Mouse (Mus musculus) neural tube, embryonic 15.5 days (tissue): ENCODE results near the gene Cd6. TPM values are rescaled to one million over a fixed set of nuclear protein-coding genes. Genes with fewer than 3 reads are reported as not detected.

Experiments used
- ATAC-seq: fragments of 200-750 bp; cut with Nextera tagmentation; 2 replicates; pipeline ENCODE4 v1.8.0; 2017; ENCODE audit warnings: mild to moderate bottlenecking, moderate TSS enrichment, moderate library complexity; ENCODE audit not compliant: low FRiP score
- H3K27ac ChIP-seq: fragments of 300-500 bp; sonication (generic); replicated peaks from 2 replicates; pipeline ENCODE4 v1.5.1; 2015; ENCODE audit warnings: mild to moderate bottlenecking, inconsistent platforms
- H3K27me3 ChIP-seq: fragments of 300-500 bp; sonication (generic); replicated peaks from 2 replicates; pipeline ENCODE4 v1.6.1; 2015; ENCODE audit warnings: inconsistent platforms
- H3K36me3 ChIP-seq: fragments of 300-500 bp; sonication (generic); 2 replicates; pipeline ENCODE4 v1.6.1; 2015; ENCODE audit warnings: inconsistent platforms
- H3K4me1 ChIP-seq: fragments of 300-500 bp; sonication (generic); 2 replicates; pipeline ENCODE4 v1.6.1; 2015; ENCODE audit warnings: inconsistent platforms
- H3K4me2 ChIP-seq: fragments of 300-500 bp; sonication (generic); 2 replicates; pipeline ENCODE4 v1.6.1; 2015; ENCODE audit warnings: inconsistent platforms, mild to moderate bottlenecking, moderate library complexity
- H3K4me3 ChIP-seq: fragments of 300-500 bp; sonication (generic); replicated peaks from 2 replicates; pipeline ENCODE4 v1.5.1; 2015; ENCODE audit warnings: mild to moderate bottlenecking, inconsistent platforms
- H3K9ac ChIP-seq: fragments of 300-500 bp; sonication (generic); replicated peaks from 2 replicates; pipeline ENCODE4 v1.6.1; 2015; ENCODE audit warnings: mild to moderate bottlenecking, inconsistent platforms
- H3K9me3 ChIP-seq: fragments of 300-500 bp; sonication (generic); replicated peaks from 2 replicates; pipeline ENCODE4 v1.6.1; 2016; ENCODE audit warnings: inconsistent platforms
- WGBS: fragments of 180-500 bp; shearing (Covaris S2); methylation state at CpG from one replicate; pipeline ENCODE4 v1.1.7; 2015; ENCODE audit warnings: mixed read lengths; 5-methylcytosine and 5-hydroxymethylcytosine counted together
- polyA plus RNA-seq: library from polyadenylated mRNA; unstranded; fragments of >200 nt; fragmentation: Nextera tagmentation; extraction: Ambion mirVana; gene quantifications from 2 replicates; pipeline ENCODE4 v1.2.1, GENCODE M21; 2015

Cd6 gene
- polyA plus RNA-seq, 1 experiment from 2014 or later, result not detected

DNA sequence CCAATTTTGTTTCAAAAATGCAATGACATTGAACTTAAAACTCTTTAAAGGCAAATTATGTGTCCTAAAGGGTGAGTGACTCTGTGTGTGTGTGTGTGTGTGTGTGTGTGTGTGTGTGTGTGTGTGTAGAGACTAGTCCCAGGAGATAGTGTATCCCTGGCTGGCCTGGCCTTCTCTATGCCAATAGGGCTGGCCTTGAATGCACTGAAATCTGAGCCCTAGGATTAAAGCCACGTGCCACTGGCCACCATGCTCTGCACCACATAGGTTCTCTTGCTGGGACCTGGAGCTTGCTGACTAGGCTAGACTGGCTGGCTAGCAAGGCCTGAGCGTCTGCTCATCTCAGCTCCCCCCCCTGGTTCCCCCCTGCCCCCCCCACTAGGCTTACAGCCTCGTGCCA is 36.8 kb downstream of the Cd6 start:
- 63% methylated on average over 3 of the region's 3 CpGs for WGBS
- Histone ChIP-seq H3K27me3 (no peaks in the 10 kb centered on the region), H3K4me2 (no peak overlapping the region), H3K27ac (no peak overlapping the region), H3K4me3 (no peak overlapping the region), H3K9ac (no peak overlapping the region), H3K9me3 (no peaks in the 10 kb centered on the region), H3K4me1 (0 out of 2 replicates have a peak, but pooled peaks cover 4% of the 10 kb centered on the region), H3K36me3 (no peaks in the 10 kb centered on the region)
- no peak for ATAC-seq

DNA sequence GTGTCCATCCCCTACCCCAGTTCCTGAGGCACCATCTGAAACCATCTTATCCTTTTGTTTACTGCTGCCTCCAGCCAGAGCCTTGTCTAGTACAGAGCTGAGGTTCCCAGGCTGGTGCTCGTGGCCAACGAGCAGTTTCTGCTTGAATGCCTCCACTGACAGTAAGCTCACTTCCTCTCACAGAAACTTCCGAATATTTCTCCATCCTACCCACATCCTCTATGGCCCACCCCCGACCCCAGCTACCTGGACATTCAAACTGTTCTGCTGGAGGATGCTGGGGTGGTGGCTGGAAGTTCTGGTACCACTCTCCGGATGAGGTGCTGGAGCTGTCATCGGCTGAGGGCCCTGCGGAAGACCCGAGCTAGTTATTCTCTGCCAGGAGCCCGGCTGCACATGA is 39.5 kb downstream of the Cd6 start:
- no peak for ATAC-seq
- Histone ChIP-seq H3K9ac (no peak overlapping the region), H3K27ac (no peak overlapping the region), H3K9me3 (no peaks in the 10 kb centered on the region), H3K4me2 (no peak overlapping the region), H3K36me3 (no peaks in the 10 kb centered on the region), H3K4me3 (no peak overlapping the region), H3K27me3 (no peaks in the 10 kb centered on the region), H3K4me1 (0 out of 2 replicates have a peak, but pooled peaks cover 4% of the 10 kb centered on the region)
- WGBS, result 88% methylated on average over 9 of the region's 9 CpGs

GRCm38 (mm10) chr19:10788242-10788641 is 41.6 kb downstream of the Cd6 start:
- no peak overlapping the region for H3K4me3 ChIP-seq
- H3K4me1 ChIP-seq, result peaks cover 13% of the 10 kb centered on the region
- H3K36me3 ChIP-seq, result no peaks in the 10 kb centered on the region
- 79% methylated on average over 9 of the region's 9 CpGs for WGBS
- H3K4me2 ChIP-seq, result no peak overlapping the region
- no peak overlapping the region for H3K9ac ChIP-seq
- H3K27me3 ChIP-seq, result no peaks in the 10 kb centered on the region
- H3K9me3 ChIP-seq, result no peaks in the 10 kb centered on the region
- no peak overlapping the region for H3K27ac ChIP-seq
- ATAC-seq, result no peak

DNA sequence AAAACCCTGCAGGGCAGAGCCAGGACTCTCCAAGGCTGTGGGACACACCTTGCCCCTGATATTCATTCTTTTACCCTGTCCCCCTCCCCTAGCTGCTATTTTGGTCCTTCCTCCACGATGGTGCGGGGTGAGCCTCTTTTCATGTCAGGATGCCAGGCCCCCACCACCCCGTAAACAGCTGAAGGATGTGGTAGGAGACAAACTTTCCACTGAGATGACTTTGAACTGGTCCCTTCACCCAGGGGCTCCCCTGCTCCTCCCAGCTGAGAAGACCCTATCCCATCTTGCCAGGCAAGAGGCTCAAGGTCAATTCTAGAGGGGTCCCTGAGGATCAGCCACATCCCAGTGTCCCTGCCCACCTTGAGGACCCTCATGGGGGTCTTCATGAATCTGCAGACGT is 42.5 kb downstream of the Cd6 start:
- Histone ChIP-seq H3K4me1 (peaks cover 13% of the 10 kb centered on the region), H3K9me3 (no peaks in the 10 kb centered on the region), H3K4me2 (no peak overlapping the region), H3K27me3 (no peaks in the 10 kb centered on the region), H3K27ac (no peak overlapping the region), H3K4me3 (no peak overlapping the region), H3K9ac (no peak overlapping the region), H3K36me3 (no peaks in the 10 kb centered on the region)
- ATAC-seq, result no peak
- WGBS, result 89% methylated on average over 4 of the region's 4 CpGs

DNA sequence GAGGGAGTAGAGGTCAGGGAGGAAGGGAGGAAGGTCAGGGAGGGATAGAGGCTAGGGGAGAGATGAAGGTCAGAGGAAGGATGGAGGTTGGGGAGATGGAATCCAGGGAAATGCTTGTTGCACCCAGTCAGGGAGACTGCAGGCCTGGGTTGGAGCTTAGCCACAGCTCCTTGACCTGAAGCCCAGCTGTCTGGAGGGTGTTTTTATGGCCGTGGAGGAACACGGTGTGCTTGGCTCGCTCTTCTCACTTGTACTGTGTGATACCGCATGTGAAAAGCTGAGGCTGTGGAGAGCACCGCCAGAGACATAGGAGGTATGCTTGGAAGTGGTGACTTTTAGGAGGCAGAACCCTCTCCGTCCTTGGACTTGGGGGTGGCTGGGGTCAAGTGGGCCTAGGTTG is 43.1 kb downstream of the Cd6 start:
- H3K4me2 ChIP-seq, result no peak overlapping the region
- 89% methylated on average over 6 of the region's 6 CpGs for WGBS
- H3K27me3 ChIP-seq, result no peaks in the 10 kb centered on the region
- no peaks in the 10 kb centered on the region for H3K36me3 ChIP-seq
- no peak for ATAC-seq
- H3K4me1 ChIP-seq, result peaks cover 13% of the 10 kb centered on the region
- H3K27ac ChIP-seq, result no peak overlapping the region
- H3K9me3 ChIP-seq, result no peaks in the 10 kb centered on the region
- no peak overlapping the region for H3K9ac ChIP-seq
- H3K4me3 ChIP-seq, result no peak overlapping the region

DNA sequence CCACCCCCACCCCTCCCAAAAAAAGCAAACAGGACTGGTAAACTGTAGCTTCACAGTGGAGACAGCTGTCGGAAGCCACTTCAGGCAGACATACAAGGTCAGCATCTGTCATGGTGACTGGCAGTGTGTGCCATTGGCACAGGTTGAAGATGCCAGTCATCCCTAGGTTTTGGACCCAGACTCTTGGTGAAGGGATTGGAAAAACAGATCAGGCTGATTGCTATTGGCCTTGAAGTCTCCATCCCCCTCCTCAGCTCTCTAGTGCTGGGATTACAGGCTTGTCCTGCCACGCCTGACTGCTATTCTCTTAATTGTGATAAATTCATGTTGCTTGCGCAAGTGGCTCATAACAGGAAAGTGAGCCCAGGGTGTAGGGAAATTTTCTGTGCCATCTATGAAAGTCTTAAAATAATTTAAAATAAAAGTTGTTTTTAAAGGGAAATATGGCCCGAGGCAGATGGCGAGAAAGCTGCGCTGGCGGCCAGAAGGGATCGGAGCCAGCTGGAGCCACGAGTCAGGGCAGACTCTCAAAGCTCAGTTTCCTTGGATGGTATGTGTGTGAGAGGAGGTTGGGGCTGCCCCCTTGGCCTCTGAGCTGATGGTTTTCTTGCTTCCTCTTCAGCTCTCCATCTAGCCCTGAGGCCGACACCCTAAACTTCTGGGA is 44.9 kb downstream of the Cd6 start:
- 78% methylated on average over 10 of the region's 10 CpGs for WGBS

GRCm38 (mm10) chr19:10784061-10784460 is 45.8 kb downstream of the Cd6 start:
- no peak for ATAC-seq
- Histone ChIP-seq H3K9me3 (no peaks in the 10 kb centered on the region), H3K27ac (no peak overlapping the region), H3K36me3 (no peaks in the 10 kb centered on the region), H3K9ac (no peak overlapping the region), H3K4me1 (peaks cover 13% of the 10 kb centered on the region), H3K27me3 (no peaks in the 10 kb centered on the region), H3K4me2 (no peak overlapping the region), H3K4me3 (no peak overlapping the region)
- WGBS, result 35% methylated on average over 3 of the region's 3 CpGs

More for the DNA sequence above, 44.9 kb downstream of the Cd6 start:
- no peak for ATAC-seq
- peaks cover 13% of the 10 kb centered on the region for H3K4me1 ChIP-seq
- no peaks in the 10 kb centered on the region for H3K9me3 ChIP-seq
- no peaks in the 10 kb centered on the region for H3K36me3 ChIP-seq
- H3K27me3 ChIP-seq, result no peaks in the 10 kb centered on the region
- H3K9ac ChIP-seq, result no peak overlapping the region
- no peak overlapping the region for H3K4me2 ChIP-seq
- no peak overlapping the region for H3K27ac ChIP-seq
- H3K4me3 ChIP-seq, result no peak overlapping the region

DNA sequence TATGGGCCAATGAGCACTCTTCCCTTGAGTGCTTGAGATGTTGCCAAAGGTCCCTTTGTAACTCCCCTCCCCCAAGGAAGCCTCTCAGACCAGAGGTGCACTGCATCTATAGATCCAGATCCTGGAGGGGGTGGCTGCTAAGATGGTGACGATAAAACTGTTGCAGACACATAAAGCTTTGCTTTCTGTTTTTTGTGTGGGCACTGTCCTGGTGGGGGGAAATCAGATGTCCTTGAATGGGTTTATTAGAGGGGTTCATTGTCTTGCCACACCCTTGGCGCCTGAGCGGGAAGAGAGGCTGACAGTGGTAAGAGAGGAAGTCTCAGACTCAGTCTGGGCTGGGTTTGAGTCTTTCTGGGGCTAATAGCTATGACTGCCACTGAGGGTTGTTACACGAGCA is 46.7 kb downstream of the Cd6 start:
- no peak overlapping the region for H3K9ac ChIP-seq
- H3K4me1 ChIP-seq, result peaks cover 13% of the 10 kb centered on the region
- H3K27ac ChIP-seq, result no peak overlapping the region
- H3K9me3 ChIP-seq, result no peaks in the 10 kb centered on the region
- no peak overlapping the region for H3K4me3 ChIP-seq
- 69% methylated on average over 4 of the region's 4 CpGs for WGBS
- H3K27me3 ChIP-seq, result no peaks in the 10 kb centered on the region
- H3K36me3 ChIP-seq, result no peaks in the 10 kb centered on the region
- no peak overlapping the region for H3K4me2 ChIP-seq
- ATAC-seq, result no peak

GRCm38 (mm10) chr19:10781641-10782040 is 48.2 kb downstream of the Cd6 start:
- ATAC-seq, result no peak

GRCm38 (mm10) chr19:10776906-10777305 is 53.0 kb downstream of the Cd6 start:
- Histone ChIP-seq H3K9me3 (no peaks in the 10 kb centered on the region), H3K36me3 (no peaks in the 10 kb centered on the region), H3K4me2 (no peak overlapping the region), H3K9ac (no peak overlapping the region), H3K27ac (no peak overlapping the region), H3K4me1 (no peaks in the 10 kb centered on the region), H3K27me3 (no peaks in the 10 kb centered on the region), H3K4me3 (no peak overlapping the region)
- WGBS, result 92% methylated on average over 4 of the region's 4 CpGs
- ATAC-seq, result no peak

More at GRCm38 (mm10) chr19:10781641-10782040, 48.2 kb downstream of the Cd6 start:
- H3K9ac ChIP-seq, result no peak overlapping the region
- peaks cover 13% of the 10 kb centered on the region for H3K4me1 ChIP-seq
- 81% methylated on average over 4 of the region's 4 CpGs for WGBS
- H3K27ac ChIP-seq, result no peak overlapping the region
- H3K27me3 ChIP-seq, result no peaks in the 10 kb centered on the region
- H3K4me2 ChIP-seq, result no peak overlapping the region
- H3K4me3 ChIP-seq, result no peak overlapping the region
- H3K9me3 ChIP-seq, result no peaks in the 10 kb centered on the region
- H3K36me3 ChIP-seq, result no peaks in the 10 kb centered on the region

DNA sequence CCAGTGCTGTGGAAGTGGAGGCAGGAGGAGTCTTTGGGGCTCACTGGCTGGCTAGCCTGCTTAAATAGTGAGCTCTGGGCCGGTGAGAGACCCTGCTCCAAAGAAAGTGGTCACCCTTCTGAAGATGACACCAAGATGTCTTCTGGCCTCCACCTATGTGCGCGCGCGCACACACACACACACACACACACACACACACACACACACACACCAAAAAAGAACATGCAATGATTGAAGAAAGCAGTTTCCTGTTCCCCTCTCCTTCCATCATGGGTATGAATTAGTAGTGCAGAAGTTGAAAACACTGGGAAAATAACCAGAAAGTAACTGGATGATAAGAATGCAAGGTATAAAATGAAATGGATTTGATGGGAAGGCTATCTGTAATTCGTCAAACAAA is 55.7 kb downstream of the Cd6 start:
- no peaks in the 10 kb centered on the region for H3K36me3 ChIP-seq
- no peak overlapping the region for H3K4me3 ChIP-seq
- H3K9me3 ChIP-seq, result no peaks in the 10 kb centered on the region
- no peak overlapping the region for H3K4me2 ChIP-seq
- H3K27me3 ChIP-seq, result no peaks in the 10 kb centered on the region
- H3K4me1 ChIP-seq, result peaks cover 8% of the 10 kb centered on the region
- WGBS, result 96% methylated on average over 6 of the region's 6 CpGs
- H3K27ac ChIP-seq, result no peak overlapping the region
- no peak overlapping the region for H3K9ac ChIP-seq
- ATAC-seq, result no peak

GRCm38 (mm10) chr19:10773384-10773783 is 56.5 kb downstream of the Cd6 start:
- Histone ChIP-seq H3K9me3 (no peaks in the 10 kb centered on the region), H3K9ac (no peak overlapping the region), H3K4me3 (no peak overlapping the region), H3K4me2 (no peak overlapping the region), H3K36me3 (no peaks in the 10 kb centered on the region), H3K27me3 (no peaks in the 10 kb centered on the region), H3K27ac (no peak overlapping the region), H3K4me1 (peaks cover 15% of the 10 kb centered on the region)
- no peak for ATAC-seq
- WGBS, result 80% methylated on average over 7 of the region's 7 CpGs
